20 mouse cellular contexts compared by ENCODE assay signal in the genomic region with DNA sequence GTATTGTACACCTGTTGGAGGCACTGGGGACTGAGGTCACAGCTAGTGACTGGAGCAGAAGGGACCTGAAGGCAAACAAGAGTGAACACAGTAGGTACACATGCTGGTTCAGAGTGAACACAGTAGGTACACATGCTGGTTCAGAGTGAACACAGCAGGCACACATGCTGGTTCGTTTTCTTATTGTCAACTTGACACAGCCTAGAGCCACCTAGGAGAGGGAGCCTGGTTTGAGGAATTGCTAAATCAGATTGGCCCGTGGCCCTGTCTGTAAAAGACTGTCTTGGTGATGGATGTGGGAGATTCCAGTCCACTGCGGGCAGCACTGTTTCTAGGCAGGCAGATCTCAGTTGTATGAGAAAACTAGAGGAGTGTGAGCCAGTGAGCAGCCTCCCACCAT. TPM values are rescaled to one million over a fixed set of nuclear protein-coding genes. Genes with fewer than 3 reads are reported as not detected.
DNase-seq lines count a peak whose midpoint lies in the region; ATAC-seq and TF ChIP-seq lines count a peak whose summit lies in the region.
"Had no signal": no experiment of that assay in that cellular context is flagged by ENCODE, and none has a peak within 500 bp of the region (broad histone marks: within the 10 kb centered on the region; RNA-seq: fewer than 3 reads in every experiment).

No protein-coding gene starts in this region.

- intact Hi-C loops in heart, postnatal 10 days (cut with DNase I), result no loop called here
- intact Hi-C loops in left cerebral cortex, postnatal 25 days (cut with DNase I), result no loop called here

- peak; percentile 73 to 75 for TF ChIP-seq EP300 in MEL (IDR thresholded peaks at IDR 0.05; ENCODE audit: low read depth in 1 of 2, low read length in 2 of 2)

- TF ChIP-seq RAD21 in MEL (IDR thresholded peaks at IDR 0.05; ENCODE audit: low read depth, low read length), result no peak

- H3K9me3 ChIP-seq in heart, embryonic 10.5 days, result no peaks in the 10 kb centered on the region
- H3K9me3 ChIP-seq in MEL (replicated peaks; ENCODE audit: insufficient read depth, low read length), result no peaks in the 10 kb centered on the region
- H3K9me3 ChIP-seq in liver, embryonic 12.5 days (replicated peaks), result no peaks in the 10 kb centered on the region
- H3K9me3 ChIP-seq: heart, embryonic 15.5 days; midbrain, embryonic 10.5 days had no signal

- H3K4me2 ChIP-seq in liver, embryonic 12.5 days, result peak overlapping the region; percentile 70
- H3K4me2 ChIP-seq: heart, embryonic 15.5 days had no signal

- no peaks in the 10 kb centered on the region for H3K79me2 ChIP-seq in MEL (ENCODE audit: control insufficient read depth, insufficient read depth, low read length, poor library complexity)

- TF ChIP-seq CTCF in MEL (IDR thresholded peaks at IDR 0.05 in 2 of 3, conservative IDR thresholded peaks at IDR 0.05 in 1 of 3; ENCODE audit: control insufficient read depth in 1 of 3, insufficient read depth in 1 of 3, low read depth in 2 of 3, low read length in 3 of 3, poor library complexity in 1 of 3, severe bottlenecking in 1 of 3), result no peak

- H3K4me3 ChIP-seq in heart, embryonic 10.5 days, result no peak overlapping the region
- H3K4me3 ChIP-seq in MEL (ENCODE audit: control insufficient read depth in 1 of 2, insufficient read depth in 1 of 2, low read depth in 2 of 2, low read length in 2 of 2), result peak overlapping the region; percentile 18 to 32; a peak in 2 of 4 replicates
- peak overlapping the region; percentile 36; the same call in 1 of the 2 replicates for H3K4me3 ChIP-seq in liver, embryonic 12.5 days
- H3K4me3 ChIP-seq: heart, embryonic 15.5 days; midbrain, embryonic 10.5 days had no signal

- H3K27me3 ChIP-seq in heart, embryonic 10.5 days (ENCODE audit: insufficient read depth, poor library complexity, severe bottlenecking), result no peaks in the 10 kb centered on the region
- no peaks in the 10 kb centered on the region for H3K27me3 ChIP-seq in MEL (ENCODE audit: control insufficient read depth in 1 of 2, insufficient read depth in 2 of 2, low read length in 2 of 2)
- no peaks in the 10 kb centered on the region for H3K27me3 ChIP-seq in liver, embryonic 12.5 days (replicated peaks)
- H3K27me3 ChIP-seq: heart, embryonic 15.5 days had no signal

- peaks cover 29% of the 10 kb centered on the region for H3K4me1 ChIP-seq in heart, embryonic 10.5 days
- H3K4me1 ChIP-seq in MEL (ENCODE audit: control insufficient read depth in 1 of 2, insufficient read depth in 2 of 2, low read length in 2 of 2), result peaks cover 34 to 59% of the 10 kb centered on the region in 2 experiments
- H3K4me1 ChIP-seq in liver, embryonic 12.5 days, result peaks cover 94% of the 10 kb centered on the region

- peak overlapping the region; percentile 84 for H3K27ac ChIP-seq in heart, embryonic 10.5 days
- H3K27ac ChIP-seq in MEL (ENCODE audit: control insufficient read depth, low read depth, low read length), result peak overlapping the region; percentile 96
- H3K27ac ChIP-seq in liver, embryonic 12.5 days, result peak overlapping the region; percentile 98
- H3K27ac ChIP-seq: macrophage had no signal

- peak overlapping the region; percentile 25 for H3K9ac ChIP-seq in MEL (ENCODE audit: control insufficient read depth, low read depth, low read length, poor library complexity, severe bottlenecking)
- H3K9ac ChIP-seq in liver, embryonic 12.5 days, result peak overlapping the region; percentile 72
- H3K9ac ChIP-seq: heart, embryonic 15.5 days had no signal

- 66% methylated on average over 3 of the region's 3 CpGs for WGBS in heart, embryonic 10.5 days
- WGBS in liver, embryonic 12.5 days (ENCODE audit: insufficient replicate concordance), result 48% methylated on average over 3 of the region's 3 CpGs

- DNase-seq in heart, embryonic 10.5 days (ENCODE audit: low spot score), result no peak
- DNase-seq in heart, postnatal 10 days, result no peak
- DNase-seq in A20 (ENCODE audit: low read depth, low spot score), result peak; percentile 21
- peak; percentile 93 for DNase-seq in MEL (ENCODE audit: low read depth, low spot score)
- DNase-seq in ovary, postnatal 36 days (ENCODE audit: low spot score), result no peak
- no peak for DNase-seq in left cerebral cortex, adult 11 months (ENCODE audit: low spot score)
- DNase-seq in left cerebral cortex, postnatal 25 days (ENCODE audit: low spot score in 2 of 2), result no peak
- DNase-seq: adrenal gland, postnatal 14 days; cerebellum, adult 11-12 months; cerebellum, postnatal 36 days; kidney, adult 8-10 months; kidney, postnatal 25 days; left cerebral cortex, postnatal 4 days; lung, adult 18-20 months; thymus, postnatal 36 days had no signal

- TF ChIP-seq POLR2A in MEL (IDR thresholded peaks at IDR 0.05; ENCODE audit: control insufficient read depth in 1 of 2, insufficient read depth in 1 of 2, low read depth in 1 of 2, low read length in 2 of 2, poor library complexity in 1 of 2), result peak in 1 of 2 experiments; percentile 53; a peak in 1 of 4 replicates

- no peak for ATAC-seq in liver, embryonic 12.5 days
- ATAC-seq: forebrain, embryonic 16.5 days had no signal

- H3K36me3 ChIP-seq in heart, embryonic 10.5 days, result no peaks in the 10 kb centered on the region
- H3K36me3 ChIP-seq in MEL (ENCODE audit: control insufficient read depth in 1 of 2, insufficient read depth in 2 of 2, low read length in 2 of 2), result peaks cover 0 to 39% of the 10 kb centered on the region in 2 experiments; a peak in 2 of 4 replicates
- no peaks in the 10 kb centered on the region for H3K36me3 ChIP-seq in liver, embryonic 12.5 days
- H3K36me3 ChIP-seq: heart, embryonic 15.5 days; midbrain, embryonic 10.5 days had no signal

TF ChIP-seq in MEL, 35 proteins besides CTCF, POLR2A, EP300 and RAD21:
- TF ChIP-seq TCF12 (IDR thresholded peaks at IDR 0.05; ENCODE audit: low read depth, low read length), result peak; percentile 69; the same call in 1 of the 2 replicates
- TF ChIP-seq ZKSCAN1 (IDR thresholded peaks at IDR 0.05; ENCODE audit: low read depth, low read length), result peak; percentile 93
- TF ChIP-seq ZC3H11A (IDR thresholded peaks at IDR 0.05; ENCODE audit: low read depth, low read length), result no peak
- TF ChIP-seq ETS1 (IDR thresholded peaks at IDR 0.05; ENCODE audit: low read depth, low read length), result peak; percentile 61; the same call in 1 of the 2 replicates
- TF ChIP-seq RCOR1 (IDR thresholded peaks at IDR 0.05; ENCODE audit: low read depth, low read length), result peak; percentile 65; the same call in 1 of the 2 replicates
- peak; percentile 17; the same call in 1 of the 2 replicates for TF ChIP-seq TBP (IDR thresholded peaks at IDR 0.05; ENCODE audit: low read depth, low read length)
- no peak; the same call in 1 of the 2 replicates for TF ChIP-seq SIN3A (IDR thresholded peaks at IDR 0.05; ENCODE audit: low read length)
- peak; percentile 30; the same call in 1 of the 2 replicates for TF ChIP-seq MXI1 (IDR thresholded peaks at IDR 0.05; ENCODE audit: low read depth, low read length)
- peak; percentile 80 for TF ChIP-seq GATA1 (IDR thresholded peaks at IDR 0.05; ENCODE audit: low read depth, low read length)
- no peak for TF ChIP-seq MEF2A (IDR thresholded peaks at IDR 0.05; ENCODE audit: extremely low read depth, insufficient replicate concordance, low read depth, low read length, poor library complexity, severe bottlenecking)
- peak; percentile 39 for TF ChIP-seq MAX (IDR thresholded peaks at IDR 0.05; ENCODE audit: low read length)
- no peak for TF ChIP-seq ZNF384 (IDR thresholded peaks at IDR 0.05; ENCODE audit: low read depth, low read length)

RNA-seq across cellular contexts. Expression of gene Dapk2, which starts 25.0 kb away (rescaled TPM):
- polyA plus RNA-seq in heart, embryonic 10.5 days (2016; fragmentation: Nextera tagmentation; extraction: Ambion mirVana), result 7.8 and 8.5 TPM in 2 replicates
- 1 to 10 TPM; 5.1 to 5.3 TPM for total RNA-seq in heart, postnatal 10 days (2021)
- total RNA-seq in MEL (2012; rRNA removed), result 5.8 and 6.7 TPM in 2 replicates
- 1 to 10 TPM in 1 of 2 experiments, not detected in 1; 8.3 TPM for polyA plus RNA-seq in MEL (2012; ENCODE audit: insufficient read depth in 1 of 2, insufficient read length in 2 of 2, low read depth in 1 of 2, low replicate concordance in 2 of 2, missing spikeins in 1 of 2)
- polyA plus RNA-seq in liver, embryonic 12.5 days (2016; fragmentation: Nextera tagmentation; extraction: Ambion mirVana), result 12.3 and 16.4 TPM in 2 replicates
- total RNA-seq in left cerebral cortex, postnatal 25 days (2021), result 1 to 10 TPM; 2.8 to 3.1 TPM

RNA-seq across cellular contexts. Expression of gene Ciao2a, which starts 56.6 kb away (rescaled TPM):
- polyA plus RNA-seq in heart, embryonic 10.5 days (2016; fragmentation: Nextera tagmentation; extraction: Ambion mirVana), result 174 TPM in 2 replicates
- 10 to 100 TPM; 84.0 to 85.4 TPM for total RNA-seq in heart, postnatal 10 days (2021)
- total RNA-seq in MEL (2012; rRNA removed), result 103 and 121 TPM in 2 replicates
- 10 to 100 TPM in 1 of 2 experiments, not detected in 1; 88.1 TPM for polyA plus RNA-seq in MEL (2012; ENCODE audit: insufficient read depth in 1 of 2, insufficient read length in 2 of 2, low read depth in 1 of 2, low replicate concordance in 2 of 2, missing spikeins in 1 of 2)
- 199 TPM in 2 replicates for polyA plus RNA-seq in liver, embryonic 12.5 days (2016; fragmentation: Nextera tagmentation; extraction: Ambion mirVana)
- total RNA-seq in left cerebral cortex, postnatal 25 days (2021), result 10 to 100 TPM; 31.2 to 32.1 TPM

RNA-seq across cellular contexts. Expression of gene Snx1, which starts 56.6 kb away (rescaled TPM):
- 81.9 and 101 TPM in 2 replicates for polyA plus RNA-seq in heart, embryonic 10.5 days (2016; fragmentation: Nextera tagmentation; extraction: Ambion mirVana)
- total RNA-seq in heart, postnatal 10 days (2021), result 10 to 100 TPM; 38.5 to 41.3 TPM
- 83.9 and 88.2 TPM in 2 replicates for total RNA-seq in MEL (2012; rRNA removed)
- 100 to 1,000 TPM; 113 to 189 TPM for polyA plus RNA-seq in MEL (2012; ENCODE audit: insufficient read depth in 1 of 2, insufficient read length in 2 of 2, low read depth in 1 of 2, low replicate concordance in 2 of 2, missing spikeins in 1 of 2)
- 89.6 and 95.1 TPM in 2 replicates for polyA plus RNA-seq in liver, embryonic 12.5 days (2016; fragmentation: Nextera tagmentation; extraction: Ambion mirVana)
- total RNA-seq in left cerebral cortex, postnatal 25 days (2021), result 10 to 100 TPM; 68.4 to 72.9 TPM

Comparison
In these comparisons a context has a peak if more than half of its experiments do, and no peak if none do; other contexts are left out.
1. DNase-seq: peak in A20 (single experiment) and MEL (single experiment); none in heart, embryonic 10.5 days (single experiment), heart, postnatal 10 days (0 of 2), ovary, postnatal 36 days (single experiment), left cerebral cortex, adult 11 months (single experiment) and left cerebral cortex, postnatal 25 days (0 of 2).
2. Peak in every context shown above with its lines, with median percentiles within 50 percentile points of each other: H3K27ac ChIP-seq.